Mouse (Mus musculus): Measurements from ENCODE around the gene Hist1h2af. TPM values are rescaled to one million over a fixed set of nuclear protein-coding genes. Genes with fewer than 3 reads are reported as not detected.

The Hist1h2af gene
- total RNA-seq (2023), result 10.1 TPM

DNA sequence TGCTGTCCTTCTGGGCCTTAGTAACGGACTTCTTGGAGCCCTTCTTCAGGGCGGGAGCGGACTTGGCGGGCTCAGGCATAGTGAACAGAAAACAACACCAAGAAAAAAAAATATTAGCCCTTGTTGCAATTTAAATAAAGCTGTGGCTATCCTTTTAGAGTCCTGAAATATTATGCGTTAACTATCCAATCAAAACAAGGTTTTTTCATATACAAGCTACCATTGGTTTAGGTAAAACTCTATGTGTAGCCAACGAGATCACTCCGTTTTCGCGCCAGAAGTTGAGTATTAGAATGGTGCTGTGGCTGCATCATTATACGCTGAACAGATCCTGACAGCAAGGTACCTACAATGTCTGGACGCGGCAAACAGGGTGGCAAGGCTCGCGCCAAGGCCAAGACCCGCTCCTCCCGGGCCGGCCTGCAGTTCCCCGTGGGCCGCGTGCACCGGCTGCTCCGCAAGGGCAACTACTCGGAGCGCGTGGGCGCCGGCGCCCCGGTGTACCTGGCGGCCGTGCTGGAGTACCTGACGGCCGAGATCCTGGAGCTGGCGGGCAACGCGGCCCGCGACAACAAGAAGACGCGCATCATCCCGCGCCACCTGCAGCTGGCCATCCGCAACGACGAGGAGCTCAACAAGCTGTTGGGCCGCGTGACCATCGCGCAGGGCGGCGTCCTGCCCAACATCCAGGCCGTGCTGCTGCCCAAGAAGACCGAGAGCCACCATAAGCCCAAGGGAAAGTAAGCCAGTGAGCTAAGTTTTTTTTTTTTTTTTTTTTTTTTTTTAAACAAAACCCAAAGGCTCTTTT, at the start of gene Hist1h2af:
Hist1h2af (plus strand) TSS at position 347 of the 808 bp plus-strand sequence.

DNA sequence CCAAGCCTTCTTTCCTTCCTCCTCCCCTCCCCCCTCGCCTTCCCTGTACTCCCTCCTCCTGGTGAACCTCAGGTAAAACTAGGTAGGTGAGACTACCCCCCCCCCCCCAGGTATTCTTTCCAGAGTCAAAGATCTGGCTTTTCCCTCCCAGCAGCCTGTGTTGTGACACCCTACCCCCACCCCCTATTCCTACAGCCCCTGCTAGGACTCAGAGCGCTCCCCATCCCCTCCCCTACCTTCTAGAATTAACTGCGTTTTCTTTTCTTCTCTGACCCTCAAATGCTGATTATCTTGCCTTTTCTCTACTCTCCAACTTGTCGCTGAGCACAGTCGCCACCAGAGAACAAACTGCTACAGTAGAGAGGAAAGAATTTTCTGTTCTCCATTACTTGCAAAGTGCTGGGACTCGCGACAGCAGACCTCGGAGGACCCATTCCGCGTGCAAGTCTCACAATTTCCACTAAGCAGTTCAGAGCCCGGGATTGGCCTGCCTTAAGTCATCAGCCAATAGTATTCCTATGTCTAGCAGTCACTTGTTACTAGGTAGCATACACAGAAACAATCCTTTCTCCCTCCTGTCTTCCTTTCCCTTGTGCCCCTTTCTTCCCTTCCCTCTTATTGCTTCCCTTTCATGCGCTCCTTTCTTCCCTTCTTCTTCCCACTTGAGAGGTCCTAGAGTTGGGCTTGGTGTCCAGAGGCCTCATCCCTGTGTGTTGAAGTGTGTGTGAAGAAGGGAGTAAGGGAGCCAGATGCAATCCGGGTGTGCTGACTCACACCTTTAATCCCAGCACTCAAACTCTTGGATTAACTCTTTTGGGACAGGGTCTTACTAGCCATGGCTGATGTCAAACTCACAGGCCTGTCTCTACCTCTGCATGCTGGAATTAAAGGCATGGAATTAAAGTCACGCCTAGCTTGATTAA, 45.0 kb upstream of the Hist1h2af start, which contains the start of gene Btn2a2:
Btn2a2 (minus strand) TSS at position 458 of the 923 bp plus-strand sequence.

DNA sequence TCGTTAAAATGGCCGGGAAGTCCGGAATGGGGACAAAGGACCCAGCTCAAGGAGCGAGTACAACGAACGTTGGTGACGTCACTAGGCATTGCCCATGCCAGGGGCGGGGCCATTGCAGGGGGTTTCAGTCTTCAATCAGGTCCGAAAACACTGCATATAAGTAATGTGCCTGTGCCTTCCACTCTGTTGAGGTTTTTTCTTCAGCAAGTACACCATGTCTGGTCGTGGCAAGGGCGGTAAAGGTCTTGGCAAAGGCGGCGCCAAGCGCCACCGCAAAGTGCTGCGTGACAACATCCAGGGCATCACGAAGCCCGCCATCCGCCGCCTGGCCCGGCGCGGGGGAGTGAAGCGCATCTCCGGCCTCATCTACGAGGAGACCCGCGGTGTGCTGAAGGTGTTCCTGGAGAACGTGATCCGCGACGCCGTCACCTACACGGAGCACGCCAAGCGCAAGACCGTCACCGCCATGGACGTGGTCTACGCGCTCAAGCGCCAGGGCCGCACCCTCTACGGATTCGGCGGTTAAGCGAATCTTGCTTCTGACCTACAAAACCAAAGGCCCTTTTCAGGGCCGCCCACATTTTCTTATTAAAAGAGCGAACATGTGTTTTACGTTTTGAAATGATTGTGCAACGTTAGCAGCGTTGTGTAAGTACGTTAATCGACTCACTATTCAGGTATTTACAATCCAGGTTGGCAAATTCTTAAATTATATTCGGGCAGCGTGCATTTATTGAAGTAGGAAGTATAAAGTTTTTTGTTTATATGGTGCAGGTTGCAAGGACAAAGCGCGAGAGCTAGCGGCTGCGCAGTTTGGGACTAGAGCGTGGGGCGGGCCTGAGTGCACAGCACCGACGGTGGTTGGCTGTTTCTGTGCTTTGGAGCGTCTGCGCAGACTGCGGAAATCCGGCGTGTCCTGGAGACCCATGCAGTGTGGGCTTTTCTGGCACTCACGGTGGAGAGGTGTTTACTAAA, 2.5 kb upstream of the Hist1h2af start, which contains the start of gene Hist1h4h:
Hist1h4h (plus strand) TSS at position 150 of the 975 bp plus-strand sequence.

DNA sequence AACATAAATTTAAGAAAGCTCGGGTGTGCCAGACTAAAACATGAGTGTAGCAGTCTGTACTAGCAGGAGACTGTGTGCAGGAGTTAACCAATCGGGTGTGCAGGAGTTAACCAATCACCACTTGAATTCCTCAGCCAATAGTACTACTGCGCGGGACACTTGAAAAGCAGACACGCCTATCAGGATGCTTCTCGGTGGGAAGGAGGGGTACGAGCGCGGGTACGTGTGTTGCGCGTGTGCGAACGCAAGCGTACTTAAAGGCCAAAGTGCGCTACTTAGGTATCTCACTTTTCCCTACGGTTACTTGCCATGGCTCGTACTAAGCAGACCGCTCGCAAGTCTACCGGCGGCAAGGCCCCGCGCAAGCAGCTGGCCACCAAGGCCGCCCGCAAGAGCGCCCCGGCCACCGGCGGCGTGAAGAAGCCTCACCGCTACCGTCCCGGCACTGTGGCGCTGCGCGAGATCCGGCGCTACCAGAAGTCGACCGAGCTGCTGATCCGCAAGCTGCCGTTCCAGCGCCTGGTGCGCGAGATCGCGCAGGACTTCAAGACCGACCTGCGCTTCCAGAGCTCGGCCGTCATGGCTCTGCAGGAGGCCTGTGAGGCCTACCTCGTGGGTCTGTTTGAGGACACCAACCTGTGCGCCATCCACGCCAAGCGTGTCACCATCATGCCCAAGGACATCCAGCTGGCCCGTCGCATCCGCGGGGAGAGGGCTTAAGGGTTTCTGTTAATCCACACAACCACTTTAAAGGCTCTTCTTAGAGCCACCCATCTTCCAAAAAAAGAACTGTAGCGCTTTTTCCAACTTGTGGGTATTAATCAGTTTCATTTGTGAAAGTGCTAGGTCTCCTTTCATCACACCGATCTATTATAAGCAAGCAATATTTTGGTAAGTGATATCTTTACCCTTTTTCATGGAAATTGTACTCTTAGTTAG, 1.7 kb downstream of the Hist1h2af start, which contains the start of gene Hist1h3g:
Hist1h3g (plus strand) TSS at position 286 of the 939 bp plus-strand sequence.

DNA sequence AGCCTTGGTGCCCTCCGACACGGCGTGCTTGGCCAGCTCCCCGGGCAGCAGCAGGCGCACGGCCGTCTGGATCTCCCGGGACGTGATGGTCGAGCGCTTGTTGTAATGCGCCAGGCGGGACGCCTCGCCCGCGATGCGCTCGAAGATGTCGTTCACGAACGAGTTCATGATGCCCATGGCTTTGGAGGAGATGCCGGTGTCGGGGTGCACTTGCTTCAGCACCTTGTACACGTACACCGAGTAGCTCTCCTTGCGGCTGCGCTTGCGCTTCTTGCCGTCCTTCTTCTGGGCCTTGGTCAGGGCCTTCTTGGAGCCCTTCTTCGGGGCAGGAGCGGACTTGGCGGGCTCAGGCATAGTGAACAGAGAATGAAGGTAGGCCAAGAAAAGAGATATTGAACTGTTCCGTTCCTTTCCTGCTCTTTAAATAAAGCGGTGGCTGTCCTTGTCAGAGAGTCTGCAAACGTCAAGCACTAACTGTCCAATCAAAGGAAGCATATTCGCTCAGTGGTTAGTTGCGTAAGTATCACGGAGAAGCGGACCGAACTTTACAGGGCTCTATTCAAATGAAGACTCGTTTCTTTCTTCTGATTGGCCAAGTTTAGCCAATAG, 9.4 kb downstream of the Hist1h2af start, which contains the start of gene Hist1h2bh:
Hist1h2bh (minus strand) TSS at position 394 of the 609 bp plus-strand sequence.

DNA sequence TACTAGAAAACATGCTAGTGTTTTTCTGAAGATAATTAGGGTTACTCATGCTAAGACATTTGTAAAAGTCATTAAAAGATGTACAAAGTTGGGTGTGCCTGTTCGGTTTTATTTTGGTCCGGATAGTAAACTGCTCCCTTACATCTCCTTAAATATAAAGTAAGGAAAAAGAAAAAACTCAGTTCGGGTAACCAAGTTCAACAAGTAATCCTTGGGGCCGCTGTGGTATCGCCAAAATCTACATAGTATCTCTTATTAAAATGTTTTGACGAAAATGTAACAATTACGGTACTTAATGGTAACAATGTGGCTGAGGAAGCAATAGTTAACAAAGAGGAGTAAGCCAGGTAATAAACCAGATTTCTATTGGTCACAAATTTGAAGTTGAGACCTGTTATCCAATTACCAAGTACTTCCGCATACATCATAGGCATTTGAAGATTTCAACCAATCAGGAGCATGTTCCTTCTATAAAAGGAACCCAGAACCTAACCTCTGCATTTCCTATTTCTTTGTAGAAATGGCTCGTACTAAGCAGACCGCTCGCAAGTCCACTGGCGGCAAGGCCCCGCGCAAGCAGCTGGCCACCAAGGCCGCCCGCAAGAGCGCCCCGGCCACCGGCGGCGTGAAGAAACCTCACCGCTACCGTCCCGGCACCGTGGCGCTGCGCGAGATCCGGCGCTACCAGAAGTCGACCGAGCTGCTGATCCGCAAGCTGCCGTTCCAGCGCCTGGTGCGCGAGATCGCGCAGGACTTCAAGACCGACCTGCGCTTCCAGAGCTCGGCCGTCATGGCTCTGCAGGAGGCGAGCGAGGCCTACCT, 10.5 kb downstream of the Hist1h2af start, which contains the start of gene Hist1h3f:
Hist1h3f (plus strand) TSS at position 88 of the 822 bp plus-strand sequence.

DNA sequence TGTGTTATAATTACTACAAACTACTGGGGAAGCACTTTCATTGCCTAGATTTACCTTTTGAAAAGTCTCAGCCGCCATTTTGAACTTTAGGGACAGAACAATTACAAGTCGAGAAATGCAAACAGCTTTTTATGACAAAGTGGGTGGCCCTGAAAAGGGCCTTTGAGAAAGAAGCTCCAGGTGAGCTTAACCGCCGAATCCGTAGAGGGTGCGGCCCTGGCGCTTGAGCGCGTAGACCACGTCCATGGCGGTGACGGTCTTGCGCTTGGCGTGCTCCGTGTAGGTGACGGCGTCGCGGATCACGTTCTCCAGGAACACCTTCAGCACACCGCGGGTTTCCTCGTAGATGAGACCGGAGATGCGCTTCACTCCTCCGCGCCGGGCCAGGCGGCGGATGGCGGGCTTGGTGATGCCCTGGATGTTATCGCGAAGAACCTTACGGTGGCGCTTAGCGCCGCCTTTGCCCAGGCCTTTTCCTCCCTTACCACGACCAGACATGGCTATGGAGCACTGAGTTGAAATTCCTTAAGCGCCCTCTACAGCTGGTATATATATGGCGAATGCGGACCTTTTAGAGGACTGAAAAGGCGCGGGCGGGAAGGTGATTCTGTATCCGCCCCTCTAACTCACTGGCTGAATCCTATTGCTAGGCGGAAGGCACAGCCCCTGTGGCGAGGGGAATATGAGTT, 17.6 kb downstream of the Hist1h2af start, which contains the start of gene Hist1h4f:
Hist1h4f (minus strand) TSS at position 503 of the 689 bp plus-strand sequence.

DNA sequence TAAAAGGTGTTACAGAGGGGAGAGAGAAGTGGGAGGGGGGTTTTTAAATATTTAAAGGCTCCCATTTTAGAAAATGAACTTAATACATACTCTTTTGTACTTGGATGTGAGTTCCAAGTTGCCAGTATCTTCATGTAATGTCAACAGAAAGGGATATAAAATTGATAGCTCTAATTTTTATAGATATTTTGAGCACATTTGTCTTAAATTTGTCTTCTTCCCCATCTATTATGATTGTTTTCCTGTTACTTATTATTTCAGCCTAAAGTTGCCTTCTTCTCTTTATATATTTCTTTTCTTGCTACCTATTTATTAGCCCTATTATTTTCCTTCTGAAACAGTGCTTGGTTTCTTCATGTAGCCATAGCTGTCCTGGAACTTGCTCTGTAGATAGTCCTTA, 19.3 kb downstream of the Hist1h2af start, which contains the start of gene Hist1h1d:
Hist1h1d (plus strand) TSS at position 301 of the 400 bp plus-strand sequence.

DNA sequence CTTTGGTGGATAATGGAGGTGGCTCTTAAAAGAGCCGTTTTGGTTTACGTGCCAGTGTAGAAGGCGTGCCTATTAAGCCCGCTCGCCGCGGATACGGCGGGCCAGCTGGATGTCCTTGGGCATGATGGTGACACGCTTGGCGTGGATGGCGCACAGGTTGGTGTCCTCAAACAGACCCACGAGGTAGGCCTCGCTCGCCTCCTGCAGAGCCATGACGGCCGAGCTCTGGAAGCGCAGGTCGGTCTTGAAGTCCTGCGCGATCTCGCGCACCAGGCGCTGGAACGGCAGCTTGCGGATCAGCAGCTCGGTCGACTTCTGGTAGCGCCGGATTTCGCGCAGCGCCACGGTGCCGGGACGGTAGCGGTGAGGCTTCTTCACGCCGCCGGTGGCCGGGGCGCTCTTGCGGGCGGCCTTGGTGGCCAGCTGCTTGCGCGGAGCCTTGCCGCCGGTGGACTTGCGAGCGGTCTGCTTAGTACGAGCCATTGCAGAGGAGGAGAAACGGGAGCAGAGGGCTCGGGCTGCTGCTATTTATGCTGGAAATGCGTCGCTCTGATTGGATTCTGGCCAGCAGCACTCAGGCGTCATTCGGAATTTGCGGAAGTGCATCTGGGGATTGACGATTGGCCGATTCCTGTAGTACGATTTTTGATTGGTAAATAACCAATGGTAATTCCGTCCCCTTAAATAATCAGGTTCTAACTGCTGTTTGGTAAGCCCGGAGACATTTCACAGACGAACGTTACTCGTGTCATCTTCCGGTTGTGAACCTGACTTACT, 28.4 kb downstream of the Hist1h2af start, which contains the start of gene Hist1h3e:
Hist1h3e (minus strand) TSS at position 487 of the 777 bp plus-strand sequence.

DNA sequence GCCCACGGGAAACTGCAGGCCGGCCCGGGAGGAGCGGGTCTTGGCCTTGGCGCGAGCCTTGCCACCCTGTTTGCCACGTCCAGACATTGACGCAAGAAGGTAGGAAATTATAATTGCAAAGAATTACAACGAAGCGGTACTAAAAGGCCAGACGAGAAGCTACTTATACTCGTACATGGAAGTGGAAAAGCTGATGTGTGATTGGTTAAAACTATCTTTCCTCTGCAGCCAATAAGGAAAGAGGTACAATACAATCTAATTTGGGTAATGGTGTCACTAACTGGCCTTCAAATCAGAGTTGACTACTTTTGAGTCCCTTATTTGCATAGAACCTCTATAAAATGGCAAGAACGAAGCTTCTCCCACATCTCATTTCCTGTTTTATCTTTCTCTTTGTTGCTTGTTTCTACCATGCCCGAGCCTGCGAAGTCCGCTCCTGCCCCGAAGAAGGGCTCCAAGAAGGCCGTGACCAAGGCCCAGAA, 37.4 kb downstream of the Hist1h2af start, which contains the start of the genes Hist1h2ae and Hist1h2bg:
Hist1h2ae (minus strand) TSS at position 199 of the 482 bp plus-strand sequence.
Hist1h2bg (plus strand) TSS at position 375 of the 482 bp plus-strand sequence.

DNA sequence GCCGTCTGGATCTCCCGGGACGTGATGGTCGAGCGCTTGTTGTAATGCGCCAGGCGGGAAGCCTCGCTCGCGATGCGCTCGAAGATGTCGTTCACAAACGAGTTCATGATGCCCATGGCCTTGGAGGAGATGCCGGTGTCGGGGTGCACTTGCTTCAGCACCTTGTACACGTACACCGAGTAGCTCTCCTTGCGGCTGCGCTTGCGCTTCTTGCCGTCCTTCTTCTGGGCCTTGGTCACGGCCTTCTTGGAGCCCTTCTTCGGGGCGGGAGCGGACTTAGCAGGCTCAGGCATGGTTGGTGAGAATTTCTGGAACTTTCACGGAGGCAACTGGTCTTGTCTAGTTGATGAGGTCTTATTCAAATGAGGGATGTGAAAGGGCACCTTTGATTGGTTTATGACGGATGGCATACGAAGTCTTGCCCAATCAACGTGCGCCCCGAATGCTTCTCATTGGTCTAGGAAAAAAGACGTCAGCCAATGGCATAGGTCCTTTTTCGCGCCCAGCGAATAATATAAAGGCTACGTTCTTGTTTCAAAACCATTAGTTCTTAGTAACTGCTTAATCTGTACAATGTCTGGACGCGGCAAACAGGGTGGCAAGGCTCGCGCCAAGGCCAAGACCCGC, 40.3 kb downstream of the Hist1h2af start, which contains the start of the genes Hist1h2bf and Hist1h2ad:
Hist1h2bf (minus strand) TSS at position 299 of the 627 bp plus-strand sequence.
Hist1h2ad (plus strand) TSS at position 484 of the 627 bp plus-strand sequence.

DNA sequence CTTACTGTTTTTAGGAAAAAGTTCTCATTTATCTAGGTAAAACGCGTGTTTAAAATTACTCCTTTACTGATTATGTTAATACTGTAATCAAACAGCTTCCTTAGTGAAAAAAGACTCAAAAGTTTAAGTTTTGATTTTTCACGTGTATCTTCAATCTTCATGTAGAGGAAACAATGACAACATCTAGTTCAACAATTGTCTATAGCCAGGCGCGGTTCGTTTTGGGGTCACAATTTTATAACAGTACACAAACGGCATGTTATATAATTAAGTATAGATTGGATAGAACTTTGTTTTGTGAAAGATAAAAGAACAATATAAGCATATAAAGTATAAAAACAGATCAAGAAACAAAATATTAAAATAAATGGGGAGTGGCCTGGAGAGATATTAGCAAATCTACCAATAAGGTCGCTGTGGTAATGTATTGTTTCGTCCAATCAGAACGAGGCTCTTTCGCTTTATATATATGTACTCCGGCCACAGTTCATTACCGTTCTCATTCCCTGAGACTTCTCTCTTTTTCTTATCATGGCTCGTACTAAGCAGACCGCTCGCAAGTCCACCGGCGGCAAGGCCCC, 41.7 kb downstream of the Hist1h2af start, which contains the start of gene Hist1h3d:
Hist1h3d (plus strand) TSS at position 493 of the 581 bp plus-strand sequence.

DNA sequence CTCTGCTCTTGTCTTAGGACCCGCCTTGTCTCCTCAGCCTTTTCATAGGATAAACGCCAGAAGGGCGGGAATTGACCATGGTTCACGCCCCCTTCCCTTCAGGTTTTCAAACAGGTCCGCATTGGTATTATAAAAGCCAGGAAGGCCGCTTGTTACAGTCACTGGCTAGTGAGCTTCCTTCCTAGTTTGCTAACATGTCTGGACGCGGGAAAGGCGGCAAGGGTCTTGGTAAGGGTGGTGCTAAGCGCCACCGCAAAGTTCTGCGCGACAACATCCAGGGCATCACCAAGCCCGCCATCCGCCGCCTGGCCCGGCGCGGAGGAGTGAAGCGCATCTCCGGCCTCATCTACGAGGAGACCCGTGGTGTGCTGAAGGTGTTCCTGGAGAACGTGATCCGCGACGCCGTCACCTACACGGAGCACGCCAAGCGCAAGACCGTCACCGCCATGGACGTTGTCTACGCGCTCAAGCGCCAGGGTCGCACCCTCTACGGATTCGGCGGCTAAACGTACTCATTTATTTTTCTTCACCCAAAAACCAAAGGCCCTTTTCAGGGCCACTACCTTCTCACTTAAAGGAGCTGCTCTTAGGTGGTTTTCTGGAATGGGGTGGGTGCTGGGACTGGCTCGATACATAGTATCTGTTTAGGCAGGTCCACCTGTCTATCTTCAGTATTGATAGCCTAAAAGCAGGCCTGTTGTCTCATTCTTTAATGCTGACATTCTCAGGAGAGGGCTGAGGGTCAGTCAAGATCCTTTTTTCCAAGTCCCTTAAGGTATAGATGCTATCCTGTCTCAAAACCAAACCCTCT, 47.9 kb downstream of the Hist1h2af start, which contains the start of gene Hist1h4d:
Hist1h4d (plus strand) TSS at position 191 of the 811 bp plus-strand sequence.

Data from CD4-positive naive resting alpha-beta T cell, adult 57 days (primary cell).